Mouse (Mus musculus): ENCODE data around the gene Itga5. TPM values are rescaled to one million over a fixed set of nuclear protein-coding genes. Genes with fewer than 3 reads are reported as not detected.
A peak's percentile ranks its signal among the peaks of the same experiment; 100 is the strongest.

Gene Itga5
- polyA plus RNA-seq, 1 experiment from 2014 or later = 36.2 TPM

GRCm38 (mm10) chr15:103376837-103377269, 10.3 kb upstream of the Itga5 start:
- Histone ChIP-seq H3K4me3 (ENCODE audit: low read depth, low read length) (no peak overlapping the region), H3K9ac (ENCODE audit: low read length) (no peak overlapping the region), H3K4me2 (replicated peaks; ENCODE audit: low read depth) (no peak overlapping the region), H3K36me3 (ENCODE audit: control insufficient read depth, insufficient read depth, low read length) (no peaks in the 10 kb centered on the region), H3K27me3 (ENCODE audit: control insufficient read depth, insufficient read depth, low read length) (no peaks in the 10 kb centered on the region), H3K9me3 (ENCODE audit: control insufficient read depth, low read length) (no peaks in the 10 kb centered on the region), H3K27ac (replicated peaks) (peak overlapping the region; percentile 83), H3K4me1 (replicated peaks; ENCODE audit: control insufficient read depth, insufficient read depth) (peaks cover 7% of the 10 kb centered on the region; the same call in 1 of the 2 replicates)
- no peak for TF ChIP-seq EP300 (optimal IDR thresholded peaks at IDR 0.05)
- TF ChIP-seq CTCF (IDR thresholded peaks at IDR 0.05; ENCODE audit: low read depth) = no peak
- WGBS = 40% methylated on average over 8 of the region's 8 CpGs
- DNase-seq (ENCODE audit: low spot score) (no peak), ATAC-seq (ENCODE audit: low FRiP score, low TSS enrichment) (peak; percentile 43; the same call in 1 of the 2 replicates)

- Histone ChIP-seq H3K36me3 (ENCODE audit: control insufficient read depth, insufficient read depth, low read length) (no peaks in the 10 kb centered on the region), H3K4me2 (replicated peaks; ENCODE audit: low read depth) (no peak overlapping the region), H3K4me3 (ENCODE audit: low read depth, low read length) (no peak overlapping the region), H3K9ac (ENCODE audit: low read length) (no peak overlapping the region), H3K27me3 (ENCODE audit: control insufficient read depth, insufficient read depth, low read length) (no peaks in the 10 kb centered on the region), H3K27ac (replicated peaks) (no peak overlapping the region), H3K4me1 (replicated peaks; ENCODE audit: control insufficient read depth, insufficient read depth) (peaks cover 7% of the 10 kb centered on the region; the same call in 1 of the 2 replicates), H3K9me3 (ENCODE audit: control insufficient read depth, low read length) (no peaks in the 10 kb centered on the region)
- TF ChIP-seq CTCF (IDR thresholded peaks at IDR 0.05; ENCODE audit: low read depth) (no peak), EP300 (optimal IDR thresholded peaks at IDR 0.05) (no peak)
- no peak for ATAC-seq (ENCODE audit: low FRiP score, low TSS enrichment)
- DNase-seq (ENCODE audit: low spot score) = no peak
- WGBS = 77% methylated on average over 4 of the region's 4 CpGs
Measured at GRCm38 (mm10) chr15:103375112-103375800, 8.7 kb upstream of the Itga5 start.

GRCm38 (mm10) chr15:103372461-103372860, 5.9 kb upstream of the Itga5 start:
- no peak for ATAC-seq (ENCODE audit: low FRiP score, low TSS enrichment)
- 0 out of 2 replicates have a peak, but pooled peaks cover 4% of the 10 kb centered on the region for H3K4me1 ChIP-seq (replicated peaks; ENCODE audit: control insufficient read depth, insufficient read depth)
- no peak overlapping the region for H3K27ac ChIP-seq (replicated peaks)
- H3K9ac ChIP-seq (ENCODE audit: low read length) = no peak overlapping the region
- H3K4me2 ChIP-seq (replicated peaks; ENCODE audit: low read depth) = no peak overlapping the region
- DNase-seq (ENCODE audit: low spot score) = no peak
- H3K36me3 ChIP-seq (ENCODE audit: control insufficient read depth, insufficient read depth, low read length) = no peaks in the 10 kb centered on the region
- no peaks in the 10 kb centered on the region for H3K27me3 ChIP-seq (ENCODE audit: control insufficient read depth, insufficient read depth, low read length)
- no peak for TF ChIP-seq CTCF (IDR thresholded peaks at IDR 0.05; ENCODE audit: low read depth)
- TF ChIP-seq EP300 (optimal IDR thresholded peaks at IDR 0.05) = no peak
- H3K4me3 ChIP-seq (ENCODE audit: low read depth, low read length) = no peak overlapping the region
- no peaks in the 10 kb centered on the region for H3K9me3 ChIP-seq (ENCODE audit: control insufficient read depth, low read length)

DNA sequence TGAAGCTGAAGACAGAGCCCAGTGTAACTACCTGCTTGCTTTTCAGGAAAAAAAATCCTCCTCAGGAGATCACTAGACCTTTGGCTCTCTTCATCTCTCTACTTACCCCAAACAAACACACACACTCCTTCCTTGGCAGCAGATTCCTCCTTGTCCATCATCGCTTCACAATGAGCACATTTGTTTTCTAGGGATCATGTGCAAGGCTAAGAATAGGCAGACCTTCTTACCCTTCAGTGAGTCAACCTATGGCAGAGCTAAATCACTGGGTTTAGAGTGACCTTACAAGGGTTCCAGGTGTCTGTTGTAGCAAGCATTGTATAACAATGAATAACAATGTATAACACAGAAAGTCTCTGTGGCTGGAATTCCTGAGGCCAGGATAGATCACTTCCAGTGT, 5.2 kb upstream of the Itga5 start:
- WGBS = 81% methylated on average over 1 of the region's 1 CpGs
- DNase-seq (ENCODE audit: low spot score) = no peak

DNA sequence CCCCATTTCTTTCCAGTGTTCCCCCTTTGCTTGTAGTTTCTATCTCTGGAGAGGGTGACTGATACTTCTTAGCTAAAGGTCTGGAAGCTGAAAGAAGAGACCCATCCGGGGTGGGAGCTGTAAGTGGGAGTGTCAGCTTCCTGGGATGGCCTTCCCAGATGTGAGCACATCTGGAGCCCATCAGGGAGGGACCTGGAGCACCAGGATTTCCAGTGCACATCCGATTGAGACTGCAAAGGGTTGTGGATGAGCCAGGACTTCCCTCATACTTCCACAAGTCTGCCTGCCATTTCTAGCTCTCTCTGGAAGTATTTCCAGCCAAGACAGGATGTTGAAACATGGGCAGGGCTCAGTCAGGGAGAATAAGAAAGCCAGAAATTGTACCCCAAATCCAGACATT, 4.6 kb upstream of the Itga5 start:
- H3K27me3 ChIP-seq (ENCODE audit: control insufficient read depth, insufficient read depth, low read length) = no peaks in the 10 kb centered on the region
- H3K9me3 ChIP-seq (ENCODE audit: control insufficient read depth, low read length) = no peaks in the 10 kb centered on the region
- H3K36me3 ChIP-seq (ENCODE audit: control insufficient read depth, insufficient read depth, low read length) = no peaks in the 10 kb centered on the region
- no peak overlapping the region for H3K4me2 ChIP-seq (replicated peaks; ENCODE audit: low read depth)
- no peak overlapping the region for H3K4me3 ChIP-seq (ENCODE audit: low read depth, low read length)
- H3K27ac ChIP-seq (replicated peaks) = no peak overlapping the region
- WGBS = 33% methylated on average over 2 of the region's 2 CpGs
- DNase-seq (ENCODE audit: low spot score) = no peak
- no peak; the same call in 1 of the 2 replicates for ATAC-seq (ENCODE audit: low FRiP score, low TSS enrichment)
- H3K9ac ChIP-seq (ENCODE audit: low read length) = no peak overlapping the region
- TF ChIP-seq CTCF (IDR thresholded peaks at IDR 0.05; ENCODE audit: low read depth) (no peak), EP300 (optimal IDR thresholded peaks at IDR 0.05) (no peak)
- peaks cover 3% of the 10 kb centered on the region; the same call in 1 of the 2 replicates for H3K4me1 ChIP-seq (replicated peaks; ENCODE audit: control insufficient read depth, insufficient read depth)

More for the DNA sequence above, 5.2 kb upstream of the Itga5 start:
- no peak for ATAC-seq (ENCODE audit: low FRiP score, low TSS enrichment)
- no peak overlapping the region for H3K9ac ChIP-seq (ENCODE audit: low read length)
- no peaks in the 10 kb centered on the region for H3K36me3 ChIP-seq (ENCODE audit: control insufficient read depth, insufficient read depth, low read length)
- no peak overlapping the region for H3K4me2 ChIP-seq (replicated peaks; ENCODE audit: low read depth)
- peaks cover 7% of the 10 kb centered on the region; the same call in 1 of the 2 replicates for H3K4me1 ChIP-seq (replicated peaks; ENCODE audit: control insufficient read depth, insufficient read depth)
- no peaks in the 10 kb centered on the region for H3K9me3 ChIP-seq (ENCODE audit: control insufficient read depth, low read length)
- H3K27me3 ChIP-seq (ENCODE audit: control insufficient read depth, insufficient read depth, low read length) = no peaks in the 10 kb centered on the region
- H3K4me3 ChIP-seq (ENCODE audit: low read depth, low read length) = no peak overlapping the region
- H3K27ac ChIP-seq (replicated peaks) = no peak overlapping the region
- TF ChIP-seq EP300 (optimal IDR thresholded peaks at IDR 0.05) (no peak), CTCF (IDR thresholded peaks at IDR 0.05; ENCODE audit: low read depth) (no peak)

DNA sequence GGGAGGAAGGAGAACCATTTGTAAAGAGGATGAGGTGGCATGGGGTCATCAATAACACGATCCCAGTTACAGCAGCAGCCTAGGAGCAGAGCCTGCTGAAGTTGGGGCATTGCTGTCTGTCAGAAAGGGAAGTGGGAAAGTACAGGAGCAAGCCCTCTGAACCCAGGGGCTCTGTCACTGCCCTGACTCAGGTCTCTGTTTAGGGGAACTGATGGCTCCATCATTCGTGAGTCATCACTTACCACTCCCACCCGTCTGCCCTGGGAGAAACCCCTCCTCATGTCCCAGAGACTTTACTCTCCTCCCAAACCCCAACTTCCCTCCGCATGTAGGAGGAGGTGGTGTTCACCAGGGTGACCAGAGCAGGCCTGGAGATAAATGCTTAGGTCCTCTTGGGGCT, 3.9 kb upstream of the Itga5 start:
- TF ChIP-seq EP300 (optimal IDR thresholded peaks at IDR 0.05) = no peak
- no peak for TF ChIP-seq CTCF (IDR thresholded peaks at IDR 0.05; ENCODE audit: low read depth)
- DNase-seq (ENCODE audit: low spot score) (no peak), ATAC-seq (ENCODE audit: low FRiP score, low TSS enrichment) (no peak)
- peaks cover 3% of the 10 kb centered on the region; the same call in 1 of the 2 replicates for H3K4me1 ChIP-seq (replicated peaks; ENCODE audit: control insufficient read depth, insufficient read depth)
- no peak overlapping the region for H3K4me3 ChIP-seq (ENCODE audit: low read depth, low read length)
- 43% methylated on average over 4 of the region's 4 CpGs for WGBS
- no peak overlapping the region for H3K4me2 ChIP-seq (replicated peaks; ENCODE audit: low read depth)
- H3K9ac ChIP-seq (ENCODE audit: low read length) = no peak overlapping the region
- H3K27ac ChIP-seq (replicated peaks) = no peak overlapping the region
- no peaks in the 10 kb centered on the region for H3K9me3 ChIP-seq (ENCODE audit: control insufficient read depth, low read length)
- no peaks in the 10 kb centered on the region for H3K36me3 ChIP-seq (ENCODE audit: control insufficient read depth, insufficient read depth, low read length)
- H3K27me3 ChIP-seq (ENCODE audit: control insufficient read depth, insufficient read depth, low read length) = no peaks in the 10 kb centered on the region

Data from stomach, postnatal 0 days (tissue).